Mouse (Mus musculus) brain, embryonic 14.5 days (tissue): ENCODE results near the gene Fkbp8.

Experiments used
- CTCF ChIP-seq: fragments of 200-500 bp; IDR thresholded peaks from 2 replicates; pipeline ENCODE4 v1.5.1; 2012; ENCODE audit warnings: inconsistent platforms, mild to moderate bottlenecking, moderate library complexity, borderline replicate concordance; ENCODE audit not compliant: insufficient read depth, insufficient read length; ENCODE audit errors: extremely low read depth
- POLR2A ChIP-seq: fragments of 200-500 bp; IDR thresholded peaks from 2 replicates; pipeline ENCODE4 v1.6.1; 2012; ENCODE audit warnings: mild to moderate bottlenecking, inconsistent platforms, borderline replicate concordance; ENCODE audit not compliant: poor library complexity, insufficient read depth, insufficient read length, severe bottlenecking; ENCODE audit errors: extremely low read depth

DNA sequence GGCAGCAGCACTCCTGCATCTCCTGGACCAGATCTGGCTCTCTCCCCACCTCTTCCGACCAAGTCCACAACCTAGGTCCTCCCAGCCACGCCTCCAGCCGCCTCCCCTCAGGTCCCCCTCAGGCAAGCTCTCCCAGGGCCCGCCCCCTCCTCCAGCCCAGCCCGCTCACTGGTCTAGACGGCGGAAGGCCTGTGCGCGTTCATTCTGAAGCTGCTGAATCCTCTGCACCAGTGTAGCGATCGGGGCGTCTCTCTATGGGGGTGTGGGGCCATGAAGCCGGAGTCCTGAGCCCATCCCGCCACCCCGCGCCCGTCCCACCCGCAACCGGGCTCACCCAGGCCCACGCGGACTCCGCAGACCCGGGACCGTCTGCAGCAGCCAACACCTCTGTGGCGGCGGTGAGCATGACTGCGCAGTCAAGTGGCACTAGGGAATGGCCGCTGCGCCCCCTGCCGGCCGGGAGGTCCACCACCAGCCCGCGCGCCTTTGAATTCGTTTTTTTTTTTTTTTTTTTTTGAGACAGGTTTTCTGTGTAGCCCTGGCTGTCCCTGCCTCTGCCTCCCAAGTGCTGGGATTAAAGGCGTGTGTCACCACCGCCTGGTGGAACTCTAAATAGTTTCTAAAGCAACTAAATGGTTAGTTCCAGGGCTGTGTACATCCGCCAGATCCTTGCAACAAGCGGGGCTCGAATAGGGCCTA, 21.0 kb upstream of the Fkbp8 start, which contains the start of gene Rex1bd:
- TF ChIP-seq CTCF (peak; percentile 88), POLR2A (peak; percentile 63; the same call in 1 of the 2 replicates)
